Mouse (Mus musculus) liver, embryonic 18 days (tissue): ENCODE results near the gene Krtap13-1. TPM values are rescaled to one million over a fixed set of nuclear protein-coding genes. Genes with fewer than 3 reads are reported as not detected.

ENCODE experiments used
- polyA plus RNA-seq: library from polyadenylated mRNA; depleted of rRNA; stranded (reverse); fragments of >200 nt; gene quantifications from 2 replicates; pipeline ENCODE4 v1.2.3, GENCODE M21; 2012; rRNA removed

The Krtap13-1 gene
- polyA plus RNA-seq, result not detected in 2 replicates

GRCm38 (mm10) chr16:88728812-88729275 lies at the start of gene Krtap13-1:
Gene Krtap13-1, plus strand, starts transcription at chr16:88728862.

DNA sequence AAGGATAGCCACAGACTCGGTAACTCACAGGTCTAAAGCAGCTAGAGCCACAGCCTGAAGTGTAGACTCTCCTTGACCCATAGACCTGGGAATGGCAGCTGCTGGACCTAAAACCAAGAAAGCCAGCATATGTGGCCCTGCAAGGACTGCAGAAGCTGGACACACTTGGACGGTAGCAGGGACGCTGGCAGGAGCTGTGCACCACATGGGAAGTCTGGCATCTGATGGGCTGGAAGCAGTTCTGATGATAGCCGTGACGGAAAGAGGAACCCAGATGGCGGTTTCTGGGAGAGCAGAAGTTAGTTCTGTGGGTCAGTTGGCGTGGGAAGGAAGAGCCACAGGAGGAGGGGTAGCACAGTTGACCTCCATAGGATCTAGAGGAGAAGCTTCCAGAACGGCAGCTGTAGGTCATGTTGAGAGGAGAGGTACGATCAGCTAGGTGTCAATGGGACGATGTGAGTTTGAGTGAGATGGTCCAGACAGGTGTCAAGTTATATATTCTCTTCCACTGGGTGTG lies 21.1 kb upstream of the Krtap13-1 start, which contains the start of gene 2310061N02Rik:
Gene 2310061N02Rik, minus strand, starts transcription at position 467 of the 517 bp plus-strand sequence.

DNA sequence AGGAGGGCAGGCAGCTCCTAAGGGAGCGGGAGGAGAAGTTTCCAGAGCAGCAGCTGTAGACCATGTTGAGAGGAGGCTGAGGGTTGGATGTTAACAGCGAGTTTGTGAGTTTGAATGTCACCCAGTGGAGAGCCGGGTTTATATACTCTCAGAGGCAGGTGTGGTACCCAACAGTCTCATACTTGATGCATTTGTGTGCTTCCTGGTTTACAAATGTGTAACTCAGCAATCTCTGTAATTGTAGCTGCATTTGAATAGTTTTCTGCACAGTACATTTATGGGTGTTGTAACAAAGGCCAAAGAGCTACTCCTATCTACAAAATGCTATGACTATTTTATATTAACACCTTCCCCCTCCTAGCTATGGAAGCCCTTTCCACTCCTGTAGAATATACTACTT lies 22.9 kb downstream of the Krtap13-1 start, which contains the start of gene Krtap13:
Gene Krtap13, minus strand, starts transcription at position 101 of the 400 bp plus-strand sequence.

GRCm38 (mm10) chr16:88758547-88758946 lies 29.9 kb downstream of the Krtap13-1 start, which contains the start of gene 2310034C09Rik:
Gene 2310034C09Rik, plus strand, starts transcription at chr16:88758847.

DNA sequence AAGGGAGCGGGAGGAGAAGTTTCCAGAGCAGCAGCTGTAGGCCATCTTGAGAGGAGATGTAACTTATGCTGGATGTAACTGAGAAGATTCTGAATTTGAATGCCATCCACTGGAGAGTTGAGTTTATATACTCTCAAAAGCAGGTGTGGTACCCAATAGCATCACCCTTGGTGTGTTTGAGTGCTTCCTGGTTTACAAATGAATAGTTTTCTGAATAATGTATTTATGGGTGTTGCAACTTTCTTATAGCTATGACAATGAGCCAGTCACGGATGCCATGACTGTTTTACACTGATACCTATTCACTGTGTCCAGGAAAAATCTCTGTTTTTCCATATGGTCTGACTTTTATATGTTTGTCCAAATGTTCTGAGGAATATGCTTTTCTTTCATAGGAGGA lies 45.4 kb downstream of the Krtap13-1 start, which contains the start of gene 2310057N15Rik:
Gene 2310057N15Rik, minus strand, starts transcription at position 101 of the 400 bp plus-strand sequence.

DNA sequence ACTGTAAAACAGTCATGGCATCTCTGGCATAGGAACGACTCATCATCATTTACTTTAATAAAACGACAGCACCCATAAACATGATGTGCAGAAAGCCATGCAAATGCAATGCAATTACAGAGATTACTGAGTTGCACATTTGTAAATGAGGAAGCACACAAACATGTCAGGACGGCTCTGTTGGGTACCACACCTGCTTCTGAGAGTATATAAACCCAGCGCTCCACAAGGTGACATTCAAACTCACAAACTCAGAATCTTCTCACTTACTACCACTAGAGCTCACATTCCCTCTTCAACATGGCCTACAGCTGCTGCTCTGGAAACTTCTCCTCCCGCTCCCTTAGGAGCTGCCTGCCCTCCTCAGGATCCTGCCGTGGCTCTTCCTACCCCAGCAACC lies 48.9 kb downstream of the Krtap13-1 start, which contains the start of gene Gm5965:
Gene Gm5965, plus strand, starts transcription at position 301 of the 400 bp plus-strand sequence.

Other genes starting within 250 kb of the Krtap13-1 start
- gene Cldn17, start 221.9 kb upstream of the Krtap13-1 start, polyA plus RNA-seq, result not detected in 2 replicates
- 0.12 and 0.14 TPM in 2 replicates for gene Cldn8, start 165.7 kb upstream of the Krtap13-1 start, polyA plus RNA-seq
- gene Krtap24-1, start 116.6 kb upstream of the Krtap13-1 start, polyA plus RNA-seq, result not detected in 2 replicates
- gene 2310079G19Rik, start 101.2 kb upstream of the Krtap13-1 start, polyA plus RNA-seq, result not detected in 2 replicates
- not detected in 2 replicates for gene Krtap26-1, start 81.1 kb upstream of the Krtap13-1 start, polyA plus RNA-seq
- gene Krtap27-1, start 57.2 kb upstream of the Krtap13-1 start, polyA plus RNA-seq, result not detected in 2 replicates
- not detected in 2 replicates for gene 2310061N02Rik, start 20.9 kb upstream of the Krtap13-1 start, polyA plus RNA-seq
- gene Krtap13, start 22.8 kb downstream of the Krtap13-1 start, polyA plus RNA-seq, result not detected in 2 replicates
- gene 2310034C09Rik, start 30.0 kb downstream of the Krtap13-1 start, polyA plus RNA-seq, result not detected in 2 replicates
- not detected in 2 replicates for gene 2310057N15Rik, start 45.3 kb downstream of the Krtap13-1 start, polyA plus RNA-seq
- not detected in 2 replicates for gene Gm5965, start 49.0 kb downstream of the Krtap13-1 start, polyA plus RNA-seq
- not detected in 2 replicates for gene Gm20741, start 83.4 kb downstream of the Krtap13-1 start, polyA plus RNA-seq
- not detected in 2 replicates for gene Krtap15, start 91.4 kb downstream of the Krtap13-1 start, polyA plus RNA-seq
- not detected in 2 replicates for gene Krtap14, start 97.3 kb downstream of the Krtap13-1 start, polyA plus RNA-seq
- gene Krtap19-1, start 140.5 kb downstream of the Krtap13-1 start, polyA plus RNA-seq, result not detected in 2 replicates
- not detected in 2 replicates for gene Krtap19-2, start 145.4 kb downstream of the Krtap13-1 start, polyA plus RNA-seq
- gene Krtap19-3, start 149.2 kb downstream of the Krtap13-1 start, polyA plus RNA-seq, result not detected in 2 replicates
- not detected in 2 replicates for gene Krtap19-4, start 156.2 kb downstream of the Krtap13-1 start, polyA plus RNA-seq
- not detected in 2 replicates for gene Krtap19-5, start 167.6 kb downstream of the Krtap13-1 start, polyA plus RNA-seq
- gene Krtap19-9b, start 203.4 kb downstream of the Krtap13-1 start, polyA plus RNA-seq, result not detected in 2 replicates
- gene Krtap16-3, start 234.0 kb downstream of the Krtap13-1 start, polyA plus RNA-seq, result not detected in 2 replicates